Mouse (Mus musculus) kidney, embryonic 16.5 days (tissue): ENCODE measurements around the gene Zfp52. TPM values are rescaled to one million over a fixed set of nuclear protein-coding genes. Genes with fewer than 3 reads are reported as not detected.

Experiments used
- polyA plus RNA-seq: library from polyadenylated mRNA; unstranded; fragments of >200 nt; fragmentation: Nextera tagmentation; extraction: Ambion mirVana; gene quantifications from 2 replicates; pipeline ENCODE4 v1.2.1, GENCODE M21; 2015

The Zfp52 gene
- polyA plus RNA-seq, 1 experiment from 2014 or later: 5.2 TPM

Other genes with a start within 250 kb of the Zfp52 start
- not detected in 2 replicates for gene Vmn1r237, start 223.7 kb upstream of the Zfp52 start, polyA plus RNA-seq
- gene Zfp677, start 151.8 kb upstream of the Zfp52 start, polyA plus RNA-seq: 3.9 and 4.1 TPM in 2 replicates
- gene Zfp54, start 112.3 kb upstream of the Zfp52 start, polyA plus RNA-seq: 5.9 and 7.4 TPM in 2 replicates
- 16.6 and 17.4 TPM in 2 replicates for gene Zfp51, start 85.2 kb upstream of the Zfp52 start, polyA plus RNA-seq
- gene Zfp53, start 46.5 kb upstream of the Zfp52 start, polyA plus RNA-seq: 11.4 and 12.3 TPM in 2 replicates
- 20.5 and 20.6 TPM in 2 replicates for gene Zfp948, start 31.5 kb downstream of the Zfp52 start, polyA plus RNA-seq
- gene Zfp983, start 115.1 kb downstream of the Zfp52 start, polyA plus RNA-seq: 4.4 and 4.6 TPM in 2 replicates
- gene Gm10226, start 156.3 kb downstream of the Zfp52 start, polyA plus RNA-seq: 4.8 and 6.6 TPM in 2 replicates
- gene Zfp760, start 172.2 kb downstream of the Zfp52 start, polyA plus RNA-seq: 13.1 and 15.3 TPM in 2 replicates
- 8.2 and 8.3 TPM in 2 replicates for gene Zfp229, start 195.3 kb downstream of the Zfp52 start, polyA plus RNA-seq